Mouse (Mus musculus): ENCODE results near the gene Trmt10c. TPM values are rescaled to one million over a fixed set of nuclear protein-coding genes. Genes with fewer than 3 reads are reported as not detected.
A peak's percentile ranks its signal among the peaks of the same experiment; 100 is the strongest.
"Not testable (repeated sequence)": the region's sequence is repeated elsewhere in the genome, so short reads cannot be mapped to it uniquely, and the experiment has no call there.

Trmt10c gene
- total RNA-seq, 2 experiments from 2014 or later = 8.9 to 9.0 TPM

- not testable (repeated sequence) for DNase-seq
Observed at GRCm38 (mm10) chr16:56048038-56048437, 10.4 kb upstream of the Trmt10c start, which contains the start of gene Senp7. Senp7 (plus strand) TSS chr16:56048338.

- no peak for DNase-seq
Observed at GRCm38 (mm10) chr16:56038090-56038489, 471 bp upstream of the Trmt10c start.

GRCm38 (mm10) chr16:56036501-56036900 is 1.1 kb downstream of the Trmt10c start:
- no peak for DNase-seq

GRCm38 (mm10) chr16:56034566-56034965 is 3.1 kb downstream of the Trmt10c start:
- DNase-seq = no peak

- peak; percentile 98 for DNase-seq
Observed at GRCm38 (mm10) chr16:56029661-56030082, 7.9 kb downstream of the Trmt10c start, which contains the start of gene Pcnp. Pcnp (minus strand) TSS chr16:56029739.

GRCm38 (mm10) chr16:56028722-56029551 is 8.7 kb downstream of the Trmt10c start:
- DNase-seq = peak; percentile 63

GRCm38 (mm10) chr16:56027854-56028629 is 9.6 kb downstream of the Trmt10c start:
- no peak for DNase-seq

GRCm38 (mm10) chr16:56019660-56020059 is 18.0 kb downstream of the Trmt10c start:
- DNase-seq = no peak

GRCm38 (mm10) chr16:56014076-56014475 is 23.5 kb downstream of the Trmt10c start:
- DNase-seq = no peak

GRCm38 (mm10) chr16:56012789-56013743 is 24.6 kb downstream of the Trmt10c start:
- no peak for DNase-seq

GRCm38 (mm10) chr16:56008862-56009261 is 28.8 kb downstream of the Trmt10c start:
- no peak for DNase-seq

- DNase-seq = no peak
Observed at GRCm38 (mm10) chr16:56006798-56007197, 30.8 kb downstream of the Trmt10c start.

GRCm38 (mm10) chr16:55994235-55994634 is 43.4 kb downstream of the Trmt10c start:
- no peak for DNase-seq

- no peak for DNase-seq
Observed at GRCm38 (mm10) chr16:55990311-55990710, 47.3 kb downstream of the Trmt10c start.

GRCm38 (mm10) chr16:55986001-55986400 is 51.6 kb downstream of the Trmt10c start:
- no peak for DNase-seq

Small RNA genes lying within 50 kb of the gene (microRNA-seq; reads per million reads assigned to microRNA genes)
- 0 reads per million in 2 experiments for gene Gm24047

Other genes starting within 250 kb of the Trmt10c start
- 1 to 10 TPM; 1.8 to 2.8 TPM for gene Nfkbiz, start 198.9 kb downstream of the Trmt10c start, total RNA-seq (2021)
- under 1 TPM; 0.31 to 0.34 TPM for gene Nxpe3, start 142.5 kb downstream of the Trmt10c start, total RNA-seq (2021)
- 1 to 10 TPM; 3.2 to 5.5 TPM for gene Cep97, start 103.0 kb downstream of the Trmt10c start, total RNA-seq (2021)
- gene Rpl24, start 71.5 kb downstream of the Trmt10c start, total RNA-seq (2021) = 100 to 1,000 TPM; 823 to 845 TPM
- 1 to 10 TPM; 6.5 to 9.1 TPM for gene Zbtb11, start 63.9 kb downstream of the Trmt10c start, total RNA-seq (2021)
- 10 to 100 TPM; 46.5 TPM for gene Pcnp, start 8.1 kb downstream of the Trmt10c start, total RNA-seq (2021)
- 10 to 100 TPM; 16.8 to 21.8 TPM for gene Senp7, start 10.5 kb upstream of the Trmt10c start, total RNA-seq (2021)
- gene Impg2, start 166.5 kb upstream of the Trmt10c start, total RNA-seq (2021) = 1 to 10 TPM in 1 of 2 experiments, under 1 TPM in 1; 0.26 to 1.7 TPM

Data from gastrocnemius, postnatal 10 days (tissue).